Mouse (Mus musculus) CD8-positive naive resting alpha-beta T cell, adult 2 months (primary cell): ENCODE measurements around the gene Grik1.

Experiments
- DNase-seq, 2 experiments: peaks; one replicate each; pipeline ENCODE4 v3.0.0; 2022; ENCODE audit warnings: low read depth in 2 of 2, low spot score in 2 of 2

Grik1 gene

DNA sequence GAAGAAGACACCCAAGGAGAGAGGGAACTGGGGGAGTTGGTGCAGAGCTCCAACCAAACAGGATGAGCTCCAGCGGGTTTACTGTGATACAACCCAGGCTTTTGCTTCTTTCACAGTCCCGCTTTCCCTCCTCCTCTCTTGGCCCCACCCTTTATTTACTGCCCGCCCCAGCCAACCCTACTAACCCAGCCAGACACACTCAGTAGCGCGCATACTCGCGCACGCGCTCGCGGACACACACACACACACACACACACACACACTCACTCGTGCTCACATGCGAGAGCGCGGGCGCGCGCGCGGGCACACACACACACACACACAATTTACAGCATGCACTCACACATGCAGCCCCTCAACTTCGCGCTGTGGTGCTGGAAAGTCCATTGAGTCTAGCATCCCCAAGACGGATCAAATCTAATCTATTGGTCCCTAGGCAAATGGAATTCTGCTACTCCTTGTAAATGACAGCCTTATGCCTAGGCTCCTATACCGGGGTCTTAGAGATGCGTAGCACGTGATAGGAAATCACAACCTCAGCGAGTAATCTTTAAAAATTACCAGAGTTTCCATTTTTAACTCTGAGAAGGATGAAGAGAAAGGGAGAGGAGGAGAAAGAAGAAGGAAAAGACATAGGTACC, at the start of gene Grik1:
TSS of gene Grik1 (minus strand) at position 134 of the 641 bp plus-strand sequence.
- no peak for DNase-seq

DNA sequence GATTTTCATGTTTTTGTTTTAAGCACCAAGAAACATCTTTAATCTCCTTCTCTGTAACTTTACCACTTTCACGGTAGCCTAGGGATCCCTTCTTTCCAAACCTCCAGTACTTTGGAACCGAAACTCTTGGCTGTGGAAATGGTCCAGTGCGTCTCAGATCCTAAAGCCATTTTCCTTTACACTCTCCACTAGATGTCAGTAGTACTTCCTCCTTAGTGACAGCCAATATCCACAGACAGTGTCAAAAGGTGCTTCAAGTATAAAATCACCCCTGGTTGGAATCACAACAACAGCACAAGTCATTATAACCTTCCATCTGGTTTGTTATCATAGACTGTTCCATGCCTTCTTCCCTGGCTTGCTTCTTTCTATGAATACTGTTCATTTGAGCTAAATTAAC, 4.1 kb upstream of the Grik1 start:
- no peak for DNase-seq

DNA sequence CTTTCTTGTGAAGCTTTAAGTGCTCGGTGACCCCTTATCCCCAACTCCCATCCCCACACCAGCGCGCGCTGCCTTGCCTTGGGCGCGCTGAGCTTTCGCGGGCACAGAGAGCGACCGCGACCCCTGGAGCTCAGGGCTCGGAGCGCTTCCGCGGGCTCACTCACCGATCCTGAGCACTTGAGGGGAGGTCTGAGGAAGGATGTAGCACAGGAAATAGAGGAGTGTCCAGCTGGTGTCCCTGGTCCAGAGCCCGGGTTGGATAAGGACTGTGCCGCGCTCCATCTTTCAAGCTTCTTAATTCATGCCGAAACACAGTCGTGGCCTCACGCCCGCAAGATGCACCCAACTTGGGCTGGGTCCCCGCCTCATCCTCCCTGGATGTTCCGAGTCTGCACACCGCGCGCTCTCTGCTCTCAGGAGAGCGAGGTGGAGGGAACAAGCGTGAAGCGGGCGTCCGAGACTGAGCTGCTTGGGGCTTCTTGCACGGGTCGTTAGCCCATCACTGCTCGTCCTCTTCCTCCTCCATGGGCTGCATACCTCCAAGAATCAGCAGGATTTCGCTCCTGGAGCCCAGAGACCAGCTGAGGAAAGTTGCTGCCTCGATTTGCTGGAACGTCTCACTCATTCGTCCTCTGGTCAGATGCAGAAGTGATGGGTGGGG, 514 bp downstream of the Grik1 start:
- no peak for DNase-seq

- DNase-seq: no peak
These were observed 31.7 kb downstream of the Grik1 start for GRCm38 (mm10) chr16:88258407-88258806.

DNA sequence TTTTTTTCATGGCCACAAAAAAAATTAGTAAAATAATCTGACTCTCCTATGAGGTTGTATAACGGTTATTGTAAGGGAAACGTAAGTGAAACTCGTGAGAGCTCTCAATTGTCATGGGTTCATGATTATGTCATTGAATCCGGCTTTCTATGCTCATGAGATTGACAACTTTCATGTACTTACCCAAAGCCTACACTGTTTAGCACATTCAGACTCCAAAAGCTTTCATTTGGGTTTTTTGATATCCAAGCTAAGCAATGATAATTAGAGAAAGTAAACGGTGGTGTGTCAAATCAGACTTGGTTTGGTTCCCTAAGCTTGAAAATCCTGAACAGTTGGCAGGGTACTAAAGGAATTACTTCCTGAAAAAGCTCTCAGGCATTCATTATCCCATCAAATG, 33.0 kb downstream of the Grik1 start:
- DNase-seq: no peak

GRCm38 (mm10) chr16:88256101-88256500, 34.0 kb downstream of the Grik1 start:
- DNase-seq: no peak

- DNase-seq: no peak
These were observed 37.4 kb downstream of the Grik1 start for GRCm38 (mm10) chr16:88252676-88253075.

- DNase-seq: no peak
These were observed 39.0 kb downstream of the Grik1 start for GRCm38 (mm10) chr16:88251049-88251448.

DNA sequence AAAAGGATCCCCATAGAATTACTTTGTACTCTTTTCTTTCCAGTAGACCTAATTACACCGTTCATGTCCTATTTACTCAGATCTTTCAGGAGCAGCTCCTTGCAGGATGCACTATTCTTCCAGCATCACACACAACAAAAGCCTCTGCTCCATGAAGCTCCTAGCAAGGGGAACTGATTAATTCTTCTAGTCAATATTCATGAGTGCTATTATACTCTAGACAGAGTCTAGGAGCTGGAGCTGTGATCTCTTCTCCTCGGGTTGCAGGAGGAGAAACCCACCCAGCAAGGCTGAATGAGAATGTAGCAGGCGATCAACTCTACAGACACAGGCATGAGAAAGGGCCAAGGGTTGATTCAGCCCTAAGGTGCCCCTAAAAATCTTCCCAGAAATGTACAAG, 40.2 kb downstream of the Grik1 start:
- no peak for DNase-seq

- DNase-seq: no peak
These were observed 42.5 kb downstream of the Grik1 start for GRCm38 (mm10) chr16:88247586-88247985.

DNA sequence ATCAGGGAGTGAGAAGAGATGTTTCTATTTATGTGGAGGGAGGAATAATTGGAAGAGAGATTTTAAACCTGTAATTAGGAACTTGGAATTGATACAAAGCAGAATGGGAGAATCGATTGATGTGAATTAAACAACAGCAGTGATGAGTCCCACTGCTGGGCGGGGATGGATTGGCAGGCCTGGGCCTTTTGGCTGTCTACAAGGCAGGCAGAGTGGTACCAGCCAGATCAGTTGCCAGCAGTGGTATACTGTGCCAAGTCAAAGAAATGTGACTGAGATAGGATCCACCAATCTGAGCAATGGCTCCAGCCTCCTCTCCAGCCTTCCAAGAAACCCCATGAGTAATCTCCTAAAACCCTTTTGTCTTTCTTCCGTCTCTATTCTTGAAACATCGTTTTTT, 45.4 kb downstream of the Grik1 start:
- no peak for DNase-seq

- no peak for DNase-seq
These were observed 64.4 kb downstream of the Grik1 start for GRCm38 (mm10) chr16:88225616-88226015.

DNA sequence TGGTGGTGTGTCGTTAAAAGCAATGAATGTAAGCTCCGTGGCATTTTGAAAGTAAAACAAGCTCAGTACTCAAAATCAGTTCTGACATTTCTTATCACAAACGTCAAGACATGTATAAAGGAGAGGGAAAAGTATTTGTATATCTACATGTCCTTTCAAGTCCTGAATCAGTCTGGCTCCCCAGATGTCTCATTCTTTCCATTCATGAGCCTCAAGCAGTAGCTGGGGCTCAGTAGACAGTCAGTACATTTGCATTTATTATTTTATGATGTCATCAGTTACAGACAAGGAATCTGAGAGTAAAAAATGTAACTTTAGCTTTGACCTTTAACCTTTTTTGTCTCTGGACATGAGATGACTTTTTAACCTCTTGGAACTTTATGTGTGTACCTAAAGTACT, 68.1 kb downstream of the Grik1 start:
- DNase-seq: no peak

DNA sequence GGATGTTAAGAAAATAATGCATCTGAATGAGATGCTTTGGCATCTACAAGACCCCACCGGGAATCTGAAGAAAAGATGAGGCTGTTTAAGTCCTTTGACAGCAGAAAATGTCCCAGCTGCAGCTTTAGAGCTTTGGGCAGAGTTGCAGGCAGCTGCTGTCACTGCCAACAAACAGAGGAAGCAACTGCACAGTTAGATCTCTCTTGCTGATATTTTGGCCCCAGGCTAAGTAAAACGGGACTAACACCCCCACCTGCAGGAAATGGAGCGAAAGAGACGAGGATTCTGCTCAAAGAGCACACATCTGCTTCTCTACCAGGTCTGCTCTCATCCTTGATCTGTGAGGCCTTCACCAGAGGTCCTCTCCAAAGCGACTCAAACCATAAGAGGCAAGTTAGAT, 77.5 kb downstream of the Grik1 start:
- no peak for DNase-seq

- no peak for DNase-seq
These were observed 78.2 kb downstream of the Grik1 start for GRCm38 (mm10) chr16:88211852-88212251.

- DNase-seq: peak; percentile 5 to 35
These were observed 85.7 kb downstream of the Grik1 start for GRCm38 (mm10) chr16:88204400-88204799.

- no peak for DNase-seq
These were observed 86.1 kb downstream of the Grik1 start for GRCm38 (mm10) chr16:88203985-88204384.

DNA sequence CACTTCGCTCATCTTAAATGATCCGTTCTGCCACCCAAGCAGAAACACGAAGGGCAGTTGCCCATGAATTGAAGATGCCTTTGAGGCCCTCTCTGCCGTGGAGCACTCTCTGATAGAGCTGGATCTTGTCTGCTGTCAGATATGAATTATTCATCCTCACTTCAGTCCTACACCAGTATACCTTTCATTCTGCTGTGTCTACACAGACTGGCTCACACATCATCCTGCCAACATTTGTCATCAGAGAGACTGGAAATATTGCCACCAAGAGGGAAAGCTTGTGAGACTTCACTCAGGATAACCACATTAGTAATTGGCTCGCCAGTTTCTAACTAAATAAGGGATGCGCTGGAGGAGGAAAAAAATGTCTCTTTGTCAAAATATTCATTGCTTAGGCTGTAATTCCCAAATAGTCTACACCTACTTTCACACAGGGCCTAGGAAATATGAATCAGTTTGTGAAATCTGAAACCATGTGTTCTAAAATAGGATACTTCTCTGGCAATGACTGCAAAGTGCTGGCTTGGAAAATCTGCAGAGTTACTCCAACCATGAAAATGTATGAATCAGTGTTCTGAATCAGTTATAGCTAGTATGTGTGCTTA, 102.5 kb downstream of the Grik1 start:
- no peak for DNase-seq

DNA sequence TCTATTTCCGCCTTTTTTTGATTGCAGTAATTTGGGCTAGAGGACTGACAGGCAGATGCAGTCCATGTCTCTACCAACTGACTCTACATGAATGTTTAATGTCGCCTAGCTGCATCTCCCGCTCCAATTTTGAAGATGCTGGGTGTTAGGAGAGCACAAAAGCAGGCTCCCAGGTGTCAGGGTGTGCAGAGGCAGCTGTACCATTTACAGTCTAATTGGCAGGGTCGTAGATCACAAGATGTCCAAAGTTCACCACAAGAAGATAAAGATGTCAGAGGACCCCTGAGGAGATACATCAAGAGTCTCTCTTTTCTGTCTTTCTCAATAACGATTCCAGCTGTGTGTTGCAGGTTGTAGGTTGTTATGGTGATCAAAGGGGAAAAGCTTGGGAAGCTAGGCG, 111.3 kb downstream of the Grik1 start:
- DNase-seq: no peak

- DNase-seq: no peak
These were observed 112.7 kb downstream of the Grik1 start for GRCm38 (mm10) chr16:88177364-88177763.

DNA sequence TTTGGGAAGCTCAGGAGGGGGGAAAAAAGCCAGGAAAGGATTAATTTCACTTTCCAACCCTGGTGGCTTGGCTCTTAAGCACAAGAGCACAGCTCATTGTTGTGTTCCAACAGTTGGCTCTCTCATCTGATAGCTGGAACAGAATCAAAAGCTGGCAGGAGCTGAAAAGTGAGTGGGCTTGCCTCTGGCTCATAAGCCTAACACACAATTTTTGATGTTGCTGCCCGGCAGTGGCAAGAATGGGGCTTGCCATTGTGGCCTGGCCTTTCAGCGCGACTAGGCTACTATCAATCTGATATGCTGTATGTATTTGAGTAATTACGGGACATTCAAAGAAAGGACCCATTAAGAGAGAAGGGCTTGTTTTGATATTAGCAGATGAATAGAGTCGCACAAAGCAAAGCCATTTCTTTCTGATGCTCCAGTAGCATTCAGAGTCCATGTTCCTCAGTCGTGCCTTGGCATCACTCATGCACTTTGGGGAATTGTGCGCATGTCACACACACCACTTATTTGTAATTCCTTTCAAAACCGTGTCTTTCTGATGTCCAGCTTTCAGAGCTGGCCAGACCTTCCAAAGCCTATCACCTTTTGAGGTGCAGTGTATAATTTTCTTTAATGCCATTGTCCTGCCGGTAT, 115.9 kb downstream of the Grik1 start:
- DNase-seq: no peak

DNA sequence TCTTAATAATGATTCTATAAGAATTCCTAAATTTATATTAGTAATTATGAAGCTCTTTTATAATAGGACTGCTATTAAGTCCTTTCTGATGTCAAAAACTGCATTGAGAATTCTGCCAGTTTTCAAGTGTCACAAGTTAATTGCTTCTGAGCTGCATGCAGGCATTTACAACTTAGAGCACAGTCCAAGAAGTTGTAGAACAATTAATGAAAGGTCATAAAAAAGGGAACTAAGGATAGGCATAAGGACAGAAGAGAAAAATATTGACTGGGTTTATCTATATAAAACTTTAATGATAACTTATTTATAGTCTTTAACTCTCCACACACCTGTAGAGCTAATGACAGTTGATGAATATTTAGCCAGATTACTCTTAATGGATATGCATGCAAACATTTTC, 123.5 kb downstream of the Grik1 start:
- no peak for DNase-seq
